Mouse (Mus musculus) heart, postnatal 36 days (tissue): ENCODE measurements around the gene Nxt1. TPM values are rescaled to one million over a fixed set of nuclear protein-coding genes. Genes with fewer than 3 reads are reported as not detected.

ENCODE experiments used
- DNase-seq, 2 experiments: peaks; one replicate each; pipeline ENCODE4 v3.0.0; 2021 to 2022
- intact Hi-C: fragments of 180-260 bp; cut with DNase I; formaldehyde crosslinking; loops from one replicate; pipeline ENCODE4 v1.15.1; 2025
- total RNA-seq, 2 experiments: library from RNA; stranded (reverse); gene quantifications; 2 replicates each; pipeline ENCODE4 v1.2.3; 2021

Gene Nxt1
- 10 to 100 TPM in 1 of 2 experiments, 1 to 10 TPM in 1; 7.1 to 10.2 TPM for total RNA-seq

- DNase-seq: peak; percentile 100
- intact Hi-C loops: no loop called here
These were observed at the start of gene Nxt1 for GRCm38 (mm10) chr2:148672199-148673096. Nxt1 (plus strand) TSS chr2:148672601.

- no peak for DNase-seq
- intact Hi-C loops: no loop called here
These were observed 49.3 kb upstream of the Nxt1 start for GRCm38 (mm10) chr2:148623067-148623466.

- intact Hi-C loops: no loop called here
These were observed 47.9 kb upstream of the Nxt1 start for GRCm38 (mm10) chr2:148624484-148624883.

GRCm38 (mm10) chr2:148627011-148627471 lies 45.4 kb upstream of the Nxt1 start:
- intact Hi-C loops: no loop called here
- DNase-seq: peak; percentile 58 to 62

More at GRCm38 (mm10) chr2:148624484-148624883, 47.9 kb upstream of the Nxt1 start:
- DNase-seq: no peak

GRCm38 (mm10) chr2:148631011-148631410 lies 41.4 kb upstream of the Nxt1 start:
- intact Hi-C loops: no loop called here
- DNase-seq: no peak

GRCm38 (mm10) chr2:148631602-148632001 lies 40.8 kb upstream of the Nxt1 start:
- peak; percentile 22 to 25 for DNase-seq
- intact Hi-C loops: no loop called here

- intact Hi-C loops: no loop called here
- DNase-seq: no peak
These were observed 37.9 kb upstream of the Nxt1 start for GRCm38 (mm10) chr2:148634466-148634865.

GRCm38 (mm10) chr2:148642610-148643370 lies 29.6 kb upstream of the Nxt1 start:
- intact Hi-C loops: no loop called here
- no peak for DNase-seq

- no peak for DNase-seq
- intact Hi-C loops: no loop called here
These were observed 27.9 kb upstream of the Nxt1 start for GRCm38 (mm10) chr2:148644421-148645000.

- DNase-seq: no peak
- intact Hi-C loops: loop anchor here (10.0 kb wide), 1 partner anchor 846 kb away; no protein-coding TSS in a partner anchor
These were observed 21.6 kb upstream of the Nxt1 start for GRCm38 (mm10) chr2:148650587-148651357.

GRCm38 (mm10) chr2:148654961-148655360 lies 17.4 kb upstream of the Nxt1 start:
- peak; percentile 67 to 69 for DNase-seq
- intact Hi-C loops: loop anchor here (2.0 to 10.0 kb wide), 5 partner anchors 74 to 850 kb away; partner anchors contain the start of gene Thbd

- no peak for DNase-seq
- intact Hi-C loops: no loop called here
These were observed 8.9 kb upstream of the Nxt1 start for GRCm38 (mm10) chr2:148663458-148663857.

- intact Hi-C loops: no loop called here
- DNase-seq: peak; percentile 33 to 48
These were observed 5.4 kb downstream of the Nxt1 start for GRCm38 (mm10) chr2:148677801-148678200.

- DNase-seq: peak; percentile 41 to 60
- intact Hi-C loops: no loop called here
These were observed 6.9 kb downstream of the Nxt1 start for GRCm38 (mm10) chr2:148679346-148679745.

- intact Hi-C loops: loop anchor here (5.0 kb wide), 1 partner anchor 221 kb away; no protein-coding TSS in a partner anchor
These were observed 8.4 kb downstream of the Nxt1 start, which contains the start of gene Gzf1 for GRCm38 (mm10) chr2:148680775-148681291. Gzf1 (plus strand) TSS chr2:148681023.

GRCm38 (mm10) chr2:148681461-148681891 lies 9.1 kb downstream of the Nxt1 start:
- peak in 1 of 2 experiments; percentile 47 for DNase-seq
- intact Hi-C loops: loop anchor here (5.0 kb wide), 1 partner anchor 221 kb away; no protein-coding TSS in a partner anchor

More at GRCm38 (mm10) chr2:148680775-148681291, 8.4 kb downstream of the Nxt1 start, which contains the start of gene Gzf1:
- peak; percentile 99 to 100 for DNase-seq

- DNase-seq: no peak
- intact Hi-C loops: loop anchor here (5.0 kb wide), 1 partner anchor 219 kb away; no protein-coding TSS in a partner anchor
These were observed 10.6 kb downstream of the Nxt1 start for GRCm38 (mm10) chr2:148683031-148683430.

- intact Hi-C loops: loop anchor here (5.0 kb wide), 1 partner anchor 217 kb away; no protein-coding TSS in a partner anchor
These were observed 12.6 kb downstream of the Nxt1 start for GRCm38 (mm10) chr2:148684972-148685371.

GRCm38 (mm10) chr2:148685709-148686108 lies 13.3 kb downstream of the Nxt1 start:
- no peak for DNase-seq
- intact Hi-C loops: no loop called here

More at GRCm38 (mm10) chr2:148684972-148685371, 12.6 kb downstream of the Nxt1 start:
- DNase-seq: no peak
